Mouse (Mus musculus) stomach, embryonic 15.5 days (tissue): ENCODE measurements around the gene Btnl10. TPM values are rescaled to one million over a fixed set of nuclear protein-coding genes. Genes with fewer than 3 reads are reported as not detected.

ENCODE experiments used
- ATAC-seq: fragments of 200-750 bp; cut with Nextera tagmentation; 2 replicates; pipeline ENCODE4 v1.8.0; 2017; ENCODE audit warnings: low read depth, moderate number of reproducible peaks, moderate TSS enrichment; ENCODE audit not compliant: insufficient read depth, low FRiP score
- H3K27ac ChIP-seq: fragments of 300-500 bp; sonication (generic); 2 replicates; pipeline ENCODE4 v1.5.1; 2015; ENCODE audit warnings: mild to moderate bottlenecking, inconsistent platforms
- H3K27me3 ChIP-seq: fragments of 300-500 bp; sonication (generic); replicated peaks from 2 replicates; pipeline ENCODE4 v1.6.1; 2015; ENCODE audit warnings: inconsistent platforms
- H3K36me3 ChIP-seq: fragments of 300-500 bp; sonication (generic); 2 replicates; pipeline ENCODE4 v1.6.1; 2015; ENCODE audit warnings: inconsistent platforms
- H3K4me1 ChIP-seq: fragments of 300-500 bp; sonication (generic); 2 replicates; pipeline ENCODE4 v1.6.1; 2015; ENCODE audit warnings: inconsistent platforms
- H3K4me2 ChIP-seq: fragments of 300-500 bp; sonication (generic); 2 replicates; pipeline ENCODE4 v1.6.1; 2015; ENCODE audit warnings: mild to moderate bottlenecking, inconsistent platforms
- H3K4me3 ChIP-seq: fragments of 300-500 bp; sonication (generic); replicated peaks from 2 replicates; pipeline ENCODE4 v1.5.1; 2015; ENCODE audit warnings: inconsistent platforms
- H3K9ac ChIP-seq: fragments of 300-500 bp; sonication (generic); 2 replicates; pipeline ENCODE4 v1.6.1; 2015; ENCODE audit warnings: inconsistent platforms
- H3K9me3 ChIP-seq: fragments of 300-500 bp; sonication (generic); 2 replicates; pipeline ENCODE4 v1.6.1; 2016; ENCODE audit warnings: inconsistent platforms
- whole genome bisulfite sequencing: fragments of 180-500 bp; shearing (Covaris S2); methylation state at CpG from one replicate; pipeline ENCODE4 v1.1.7; 2015; 5-methylcytosine and 5-hydroxymethylcytosine counted together
- polyA plus RNA-seq: library from polyadenylated mRNA; unstranded; fragments of >200 nt; fragmentation: Nextera tagmentation; extraction: Ambion mirVana; gene quantifications from 2 replicates; pipeline ENCODE4 v1.2.1, GENCODE M21; 2015

The Btnl10 gene
- 0.59 and 0.95 TPM in 2 replicates for polyA plus RNA-seq

- no peaks in the 10 kb centered on the region for H3K27me3 ChIP-seq
- H3K4me3 ChIP-seq, result no peak within 1 kb of the TSS
- no peak within 1 kb of the TSS for H3K9ac ChIP-seq
- peaks cover 7% of the 10 kb centered on the region; the same call in 1 of the 2 replicates for H3K4me1 ChIP-seq
- H3K36me3 ChIP-seq, result no peaks in the 10 kb centered on the region
- H3K27ac ChIP-seq, result no peak within 1 kb of the TSS
- no peak within 1 kb of the TSS for H3K4me2 ChIP-seq
- ATAC-seq, result peak; percentile 70; the same call in 1 of the 2 replicates
- no peaks in the 10 kb centered on the region for H3K9me3 ChIP-seq
- 80% methylated on average over 12 of the region's 12 CpGs for WGBS
These were observed at the start of gene Btnl10 for GRCm38 (mm10) chr11:58917745-58918366. TSS of gene Btnl10 (plus strand) at chr11:58917908.

GRCm38 (mm10) chr11:58867954-58868330, 49.8 kb upstream of the Btnl10 start:
- Histone ChIP-seq H3K36me3 (0 out of 2 replicates have a peak, but pooled peaks cover 6% of the 10 kb centered on the region), H3K27ac (no peak overlapping the region), H3K9ac (no peak overlapping the region), H3K4me3 (peak overlapping the region; percentile 80), H3K4me2 (peak overlapping the region; percentile 75), H3K27me3 (no peaks in the 10 kb centered on the region), H3K4me1 (peaks cover 8% of the 10 kb centered on the region; the same call in 1 of the 2 replicates), H3K9me3 (no peaks in the 10 kb centered on the region)
- WGBS, result 77% methylated on average over 6 of the region's 6 CpGs
- ATAC-seq, result no peak

GRCm38 (mm10) chr11:58870961-58871360, 46.7 kb upstream of the Btnl10 start:
- Histone ChIP-seq H3K9me3 (no peaks in the 10 kb centered on the region), H3K4me2 (no peak overlapping the region), H3K9ac (no peak overlapping the region), H3K27ac (no peak overlapping the region), H3K27me3 (no peaks in the 10 kb centered on the region), H3K36me3 (0 out of 2 replicates have a peak, but pooled peaks cover 6% of the 10 kb centered on the region), H3K4me1 (peaks cover 8% of the 10 kb centered on the region; the same call in 1 of the 2 replicates), H3K4me3 (no peak overlapping the region)
- WGBS, result 79% methylated on average over 4 of the region's 4 CpGs
- no peak for ATAC-seq

- Histone ChIP-seq H3K9me3 (no peaks in the 10 kb centered on the region), H3K9ac (no peak overlapping the region), H3K27ac (no peak overlapping the region), H3K36me3 (peaks cover 24% of the 10 kb centered on the region; the same call in 1 of the 2 replicates), H3K4me2 (no peak overlapping the region), H3K4me1 (no peaks in the 10 kb centered on the region), H3K4me3 (no peak overlapping the region), H3K27me3 (no peaks in the 10 kb centered on the region)
- 84% methylated on average over 8 of the region's 8 CpGs for WGBS
- ATAC-seq, result no peak
These were observed 34.0 kb upstream of the Btnl10 start for GRCm38 (mm10) chr11:58883756-58884155.

GRCm38 (mm10) chr11:58890511-58890910, 27.2 kb upstream of the Btnl10 start:
- H3K4me1 ChIP-seq, result no peaks in the 10 kb centered on the region
- H3K4me3 ChIP-seq, result no peak overlapping the region
- no peak overlapping the region for H3K4me2 ChIP-seq
- H3K36me3 ChIP-seq, result peaks cover 24% of the 10 kb centered on the region
- no peak overlapping the region for H3K27ac ChIP-seq
- H3K27me3 ChIP-seq, result no peaks in the 10 kb centered on the region
- WGBS, result 88% methylated on average over 10 of the region's 10 CpGs
- no peak overlapping the region for H3K9ac ChIP-seq
- ATAC-seq, result no peak
- H3K9me3 ChIP-seq, result no peaks in the 10 kb centered on the region

GRCm38 (mm10) chr11:58894456-58894855, 23.3 kb upstream of the Btnl10 start:
- Histone ChIP-seq H3K36me3 (peaks cover 29% of the 10 kb centered on the region), H3K27ac (no peak overlapping the region), H3K27me3 (no peaks in the 10 kb centered on the region), H3K4me3 (no peak overlapping the region), H3K4me1 (no peaks in the 10 kb centered on the region), H3K4me2 (no peak overlapping the region), H3K9ac (no peak overlapping the region), H3K9me3 (no peaks in the 10 kb centered on the region)
- ATAC-seq, result no peak
- 65% methylated on average over 6 of the region's 6 CpGs for WGBS

- 76% methylated on average over 6 of the region's 6 CpGs for WGBS
- no peak overlapping the region for H3K4me2 ChIP-seq
- H3K36me3 ChIP-seq, result peaks cover 11% of the 10 kb centered on the region
- H3K9me3 ChIP-seq, result no peaks in the 10 kb centered on the region
- H3K27ac ChIP-seq, result no peak overlapping the region
- no peaks in the 10 kb centered on the region for H3K4me1 ChIP-seq
- ATAC-seq, result no peak
- no peak overlapping the region for H3K4me3 ChIP-seq
- H3K9ac ChIP-seq, result no peak overlapping the region
- no peaks in the 10 kb centered on the region for H3K27me3 ChIP-seq
These were observed 20.2 kb upstream of the Btnl10 start for GRCm38 (mm10) chr11:58897485-58897884.

- H3K4me3 ChIP-seq, result no peak overlapping the region
- H3K9ac ChIP-seq, result no peak overlapping the region
- no peaks in the 10 kb centered on the region for H3K27me3 ChIP-seq
- no peak overlapping the region for H3K4me2 ChIP-seq
- no peak for ATAC-seq
- H3K9me3 ChIP-seq, result no peaks in the 10 kb centered on the region
- no peak overlapping the region for H3K27ac ChIP-seq
- H3K36me3 ChIP-seq, result peaks cover 7% of the 10 kb centered on the region
- peaks cover 7% of the 10 kb centered on the region; the same call in 1 of the 2 replicates for H3K4me1 ChIP-seq
These were observed 16.6 kb upstream of the Btnl10 start for GRCm38 (mm10) chr11:58901080-58901479.

- H3K36me3 ChIP-seq, result peaks cover 3% of the 10 kb centered on the region; the same call in 1 of the 2 replicates
- H3K27ac ChIP-seq, result peak within 1 kb of the TSS; percentile 88
- peaks cover 7% of the 10 kb centered on the region; the same call in 1 of the 2 replicates for H3K4me1 ChIP-seq
- no peaks in the 10 kb centered on the region for H3K27me3 ChIP-seq
- H3K9ac ChIP-seq, result peak within 1 kb of the TSS; percentile 87
- peak within 1 kb of the TSS; percentile 82 for H3K4me2 ChIP-seq
- ATAC-seq, result peak; percentile 97
- no peaks in the 10 kb centered on the region for H3K9me3 ChIP-seq
- WGBS, result under 1% methylated on average over 40 of the region's 40 CpGs
- H3K4me3 ChIP-seq, result peak within 1 kb of the TSS; percentile 80
These were observed 13.9 kb upstream of the Btnl10 start, which contains the start of gene Zfp39 for GRCm38 (mm10) chr11:58903511-58904409. TSS of gene Zfp39 (minus strand) at chr11:58904225.

- Histone ChIP-seq H3K27ac (peak overlapping the region; percentile 88; the same call in 1 of the 2 replicates), H3K4me1 (peaks cover 7% of the 10 kb centered on the region; the same call in 1 of the 2 replicates), H3K4me3 (peak overlapping the region; percentile 80), H3K9ac (peak overlapping the region; percentile 42; the same call in 1 of the 2 replicates), H3K9me3 (no peaks in the 10 kb centered on the region), H3K27me3 (no peaks in the 10 kb centered on the region), H3K36me3 (peaks cover 3% of the 10 kb centered on the region; the same call in 1 of the 2 replicates), H3K4me2 (peak overlapping the region; percentile 82)
- no peak for ATAC-seq
- 2% methylated on average over 8 of the region's 8 CpGs for WGBS
These were observed 13.3 kb upstream of the Btnl10 start for GRCm38 (mm10) chr11:58904410-58904718.

- Histone ChIP-seq H3K4me3 (peak overlapping the region; percentile 80; the same call in 1 of the 2 replicates), H3K36me3 (peaks cover 3% of the 10 kb centered on the region; the same call in 1 of the 2 replicates), H3K4me2 (peak overlapping the region; percentile 82; the same call in 1 of the 2 replicates), H3K9ac (no peak overlapping the region), H3K27me3 (no peaks in the 10 kb centered on the region), H3K9me3 (no peaks in the 10 kb centered on the region), H3K27ac (no peak overlapping the region), H3K4me1 (peaks cover 7% of the 10 kb centered on the region; the same call in 1 of the 2 replicates)
- no peak for ATAC-seq
- WGBS, result 45% methylated on average over 6 of the region's 6 CpGs
These were observed 12.9 kb upstream of the Btnl10 start for GRCm38 (mm10) chr11:58904838-58905237.
